ENCODE assay signal across 8 mouse cellular contexts in genomic region chr17:12992470-12992991, GRCm38 (mm10). TPM values are rescaled to one million over a fixed set of nuclear protein-coding genes. Genes with fewer than 3 reads are reported as not detected.
DNase-seq lines count a peak whose midpoint lies in the region; ATAC-seq and TF ChIP-seq lines count a peak whose summit lies in the region.

No protein-coding gene starts in this region.

- peak; percentile 67 for ATAC-seq in activated CD4-positive, CD25-positive, alpha-beta regulatory T cell, adult 4 months
- peak; percentile 80 for ATAC-seq in megakaryocyte-erythroid progenitor cell, adult 5-6 weeks (replicated peaks; ENCODE audit: low FRiP score, low TSS enrichment, poor library complexity, severe bottlenecking)

- peak; percentile 91 to 94 for DNase-seq in gastrocnemius, adult 8-10 months (ENCODE audit: low spot score in 2 of 2)
- peak; percentile 92 for DNase-seq in induced T-regulatory cell, adult 2 months (ENCODE audit: low read depth)
- peak; percentile 93 to 99 for DNase-seq in left cerebral cortex, postnatal 10 days (ENCODE audit: extremely low spot score in 1 of 2, low spot score in 2 of 2)
- peak; percentile 93 for DNase-seq in right cerebral cortex, postnatal 25 days
- DNase-seq in urinary bladder, postnatal 4 days (ENCODE audit: low spot score in 2 of 2), result peak; percentile 95 to 96

- peak; percentile 73; the same call in 1 of the 2 replicates for TF ChIP-seq POLR2A in cortical plate, adult 2 months (IDR thresholded peaks at IDR 0.05; ENCODE audit: extremely low read depth, insufficient read depth, low read length)

- no peak for TF ChIP-seq CTCF in cortical plate, adult 2 months (IDR thresholded peaks at IDR 0.05; ENCODE audit: extremely low read depth, insufficient read depth, low read length)

- peak overlapping the region; percentile 96 for H3K27ac ChIP-seq in cortical plate, adult 2 months (ENCODE audit: insufficient read depth, low read length)

- peak overlapping the region; percentile 73 for H3K4me3 ChIP-seq in cortical plate, adult 2 months (ENCODE audit: insufficient read depth, low read length)

- intact Hi-C loops in left cerebral cortex, postnatal 10 days (cut with DNase I), result loop anchor here (5.0 to 10.0 kb wide), 2 partner anchors 115 to 198 kb away; partner anchors contain the start of gene Mrgprh

- H3K4me1 ChIP-seq in cortical plate, adult 2 months (ENCODE audit: control insufficient read depth, insufficient read depth, low read length), result no peaks in the 10 kb centered on the region

RNA-seq across cellular contexts. Expression of gene Wtap, which starts 1.4 kb away (rescaled TPM):
- polyA plus RNA-seq in activated CD4-positive, CD25-positive, alpha-beta regulatory T cell, adult 4 months (2017; shearing (Covaris generic)), result 100 to 1,000 TPM; 110 to 181 TPM
- polyA plus RNA-seq in cortical plate, adult 2 months (2012; rRNA removed), result 50.9 and 51.3 TPM in 2 replicates
- 10 to 100 TPM; 22.5 to 28.0 (median 26.2) TPM for total RNA-seq in gastrocnemius, adult 8-10 months (2022)
- 10 to 100 TPM; 63.3 to 65.8 TPM for total RNA-seq in left cerebral cortex, postnatal 10 days (2021)
- total RNA-seq in megakaryocyte-erythroid progenitor cell, adult 5-6 weeks (2014; fragmentation: Nextera tagmentation), result 75.6 and 80.8 TPM in 2 replicates
- total RNA-seq in megakaryocyte-erythroid progenitor cell, adult 5-6 weeks (2017), result 367 and 387 TPM in 2 replicates

RNA-seq across cellular contexts. Expression of gene Sod2, which starts 14.1 kb away (rescaled TPM):
- polyA plus RNA-seq in activated CD4-positive, CD25-positive, alpha-beta regulatory T cell, adult 4 months (2017; shearing (Covaris generic)), result 10 to 100 TPM; 62.4 to 64.0 TPM
- 222 and 230 TPM in 2 replicates for polyA plus RNA-seq in cortical plate, adult 2 months (2012; rRNA removed)
- 100 to 1,000 TPM; 386 to 415 (median 402) TPM for total RNA-seq in gastrocnemius, adult 8-10 months (2022)
- 100 to 1,000 TPM; 227 to 240 TPM for total RNA-seq in left cerebral cortex, postnatal 10 days (2021)
- total RNA-seq in megakaryocyte-erythroid progenitor cell, adult 5-6 weeks (2014; fragmentation: Nextera tagmentation), result 86.0 and 94.0 TPM in 2 replicates
- 95.3 and 124 TPM in 2 replicates for total RNA-seq in megakaryocyte-erythroid progenitor cell, adult 5-6 weeks (2017)

RNA-seq across cellular contexts. Expression of gene Acat2, which starts 32.0 kb away (rescaled TPM):
- 10 to 100 TPM; 38.5 to 40.3 TPM for polyA plus RNA-seq in activated CD4-positive, CD25-positive, alpha-beta regulatory T cell, adult 4 months (2017; shearing (Covaris generic))
- polyA plus RNA-seq in cortical plate, adult 2 months (2012; rRNA removed), result 42.3 and 47.4 TPM in 2 replicates
- total RNA-seq in gastrocnemius, adult 8-10 months (2022), result 1 to 10 TPM; 3.9 to 4.8 (median 4.3) TPM
- 100 to 1,000 TPM; 112 to 115 TPM for total RNA-seq in left cerebral cortex, postnatal 10 days (2021)
- 14.9 and 28.9 TPM in 2 replicates for total RNA-seq in megakaryocyte-erythroid progenitor cell, adult 5-6 weeks (2014; fragmentation: Nextera tagmentation)
- 19.2 and 20.2 TPM in 2 replicates for total RNA-seq in megakaryocyte-erythroid progenitor cell, adult 5-6 weeks (2017)

RNA-seq across cellular contexts. Expression of gene Acat3, which starts 52.1 kb away (rescaled TPM):
- polyA plus RNA-seq in activated CD4-positive, CD25-positive, alpha-beta regulatory T cell, adult 4 months (2017; shearing (Covaris generic)), result under 1 TPM in 1 of 2 experiments, not detected in 1; 0.93 TPM
- 6.6 and 8.0 TPM in 2 replicates for polyA plus RNA-seq in cortical plate, adult 2 months (2012; rRNA removed)
- not detected for total RNA-seq in gastrocnemius, adult 8-10 months (2022)
- 1 to 10 TPM; 2.0 to 3.5 TPM for total RNA-seq in left cerebral cortex, postnatal 10 days (2021)
- 0.33 TPM in 1 of 2 replicates, not detected in the other for total RNA-seq in megakaryocyte-erythroid progenitor cell, adult 5-6 weeks (2014; fragmentation: Nextera tagmentation)
- total RNA-seq in megakaryocyte-erythroid progenitor cell, adult 5-6 weeks (2017), result 0.80 and 1.3 TPM in 2 replicates

RNA-seq across cellular contexts. Expression of gene Gpr31b, which starts 59.6 kb away (rescaled TPM):
- not detected for polyA plus RNA-seq in activated CD4-positive, CD25-positive, alpha-beta regulatory T cell, adult 4 months (2017; shearing (Covaris generic))
- polyA plus RNA-seq in cortical plate, adult 2 months (2012; rRNA removed), result not detected in 2 replicates
- not detected for total RNA-seq in gastrocnemius, adult 8-10 months (2022)
- under 1 TPM in 1 of 2 experiments, not detected in 1; 0.34 TPM for total RNA-seq in left cerebral cortex, postnatal 10 days (2021)
- not detected in 2 replicates for total RNA-seq in megakaryocyte-erythroid progenitor cell, adult 5-6 weeks (2014; fragmentation: Nextera tagmentation)
- not detected in 2 replicates for total RNA-seq in megakaryocyte-erythroid progenitor cell, adult 5-6 weeks (2017)

Comparison
In these comparisons a context has a peak if more than half of its experiments do, and no peak if none do; other contexts are left out.
1. Peak in every context shown above with its lines: DNase-seq, ATAC-seq, H3K4me3 ChIP-seq and H3K27ac ChIP-seq.